Mouse (Mus musculus) cerebral cortex, adult 2 months (tissue): ENCODE measurements around the gene Arhgap20.

Experiments used
- WGBS: fragments of 180-500 bp; shearing (Covaris S2); methylation state at CpG from one replicate; pipeline ENCODE4 v1.1.7; 2018; 5-methylcytosine and 5-hydroxymethylcytosine counted together

The Arhgap20 gene

GRCm38 (mm10) chr9:51764921-51765416 lies at the start of gene Arhgap20:
Arhgap20 (plus strand) TSS chr9:51765337.
- WGBS, result under 1% methylated on average over 56 of the region's 77 CpGs

GRCm38 (mm10) chr9:51718793-51719192 lies 46.3 kb upstream of the Arhgap20 start:
- WGBS, result 48% methylated on average over 3 of the region's 3 CpGs

GRCm38 (mm10) chr9:51727960-51728359 lies 37.2 kb upstream of the Arhgap20 start:
- 39% methylated on average over 6 of the region's 6 CpGs for WGBS

- 45% methylated on average over 9 of the region's 9 CpGs for WGBS
These were observed 29.7 kb upstream of the Arhgap20 start for GRCm38 (mm10) chr9:51735180-51736034.

- 61% methylated on average over 5 of the region's 5 CpGs for WGBS
These were observed 28.3 kb upstream of the Arhgap20 start for GRCm38 (mm10) chr9:51736750-51737368.

GRCm38 (mm10) chr9:51738349-51738748 lies 26.8 kb upstream of the Arhgap20 start:
- 91% methylated on average over 9 of the region's 9 CpGs for WGBS

- 62% methylated on average over 4 of the region's 4 CpGs for WGBS
These were observed 25.3 kb upstream of the Arhgap20 start for GRCm38 (mm10) chr9:51739826-51740225.

GRCm38 (mm10) chr9:51750144-51750543 lies 15.0 kb upstream of the Arhgap20 start:
- WGBS, result 74% methylated on average over 4 of the region's 4 CpGs

- WGBS, result 85% methylated on average over 2 of the region's 2 CpGs
These were observed 4.1 kb upstream of the Arhgap20 start for GRCm38 (mm10) chr9:51761003-51761402.

- WGBS, result 2% methylated on average over 12 of the region's 12 CpGs
These were observed 879 bp upstream of the Arhgap20 start for GRCm38 (mm10) chr9:51764041-51764875.

- WGBS, result under 1% methylated on average over 58 of the region's 58 CpGs
These were observed 459 bp downstream of the Arhgap20 start for GRCm38 (mm10) chr9:51765417-51766174.

GRCm38 (mm10) chr9:51766175-51767062 lies 1.3 kb downstream of the Arhgap20 start:
- 3% methylated on average over 29 of the region's 29 CpGs for WGBS

GRCm38 (mm10) chr9:51774201-51774600 lies 9.1 kb downstream of the Arhgap20 start:
- WGBS, result 48% methylated on average over 3 of the region's 3 CpGs

GRCm38 (mm10) chr9:51776459-51776858 lies 11.3 kb downstream of the Arhgap20 start:
- 49% methylated on average over 2 of the region's 2 CpGs for WGBS

GRCm38 (mm10) chr9:51777180-51777579 lies 12.0 kb downstream of the Arhgap20 start:
- 8% methylated on average over 1 of the region's 1 CpGs for WGBS

GRCm38 (mm10) chr9:51779232-51779631 lies 14.1 kb downstream of the Arhgap20 start:
- 68% methylated on average over 5 of the region's 5 CpGs for WGBS

- WGBS, result 82% methylated on average over 7 of the region's 7 CpGs
These were observed 16.0 kb downstream of the Arhgap20 start for GRCm38 (mm10) chr9:51781092-51781491.

- WGBS, result 50% methylated on average over 6 of the region's 6 CpGs
These were observed 22.2 kb downstream of the Arhgap20 start for GRCm38 (mm10) chr9:51787380-51787779.

- WGBS, result 52% methylated on average over 1 of the region's 1 CpGs
These were observed 23.3 kb downstream of the Arhgap20 start for GRCm38 (mm10) chr9:51788466-51788865.

GRCm38 (mm10) chr9:51795206-51795605 lies 30.1 kb downstream of the Arhgap20 start:
- WGBS, result 39% methylated on average over 6 of the region's 6 CpGs
